Mouse (Mus musculus) lung, postnatal 0 days (tissue): ENCODE results near the gene Olfr284.

ENCODE experiments used
- CTCF ChIP-seq: IDR thresholded peaks from 2 replicates; pipeline ENCODE4 v1.5.1; 2016; ENCODE audit warnings: antibody characterized with exemption, mild to moderate bottlenecking
- EP300 ChIP-seq: IDR thresholded peaks from 2 replicates; pipeline ENCODE4 v1.6.1; 2016; ENCODE audit warnings: antibody characterized with exemption, mild to moderate bottlenecking, control low read depth

DNA sequence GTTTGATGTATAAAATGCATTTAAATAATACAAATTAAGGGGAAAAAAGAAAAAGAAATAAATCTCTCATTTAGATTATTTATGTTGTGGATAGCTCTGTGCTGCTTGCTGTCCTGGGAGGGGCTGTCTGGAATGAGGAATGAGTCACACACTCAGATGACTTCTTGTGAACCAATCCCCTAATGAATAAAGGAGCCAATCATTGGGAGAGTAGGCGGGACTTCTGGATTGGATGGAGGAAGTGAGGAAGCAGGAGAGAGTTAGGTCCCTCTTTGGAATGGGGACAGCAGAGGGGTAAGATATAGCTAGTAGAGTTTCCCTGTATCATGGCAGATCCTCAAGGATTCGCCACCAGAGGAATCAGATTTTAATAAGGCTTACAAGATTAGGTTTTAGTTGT is 46.8 kb upstream of the Olfr284 start:
- TF ChIP-seq CTCF (no peak), EP300 (no peak)
